Mouse (Mus musculus) heart, postnatal 0 days (tissue): Measurements from ENCODE around the gene Osbpl3.

ENCODE experiments used
- CTCF ChIP-seq: IDR thresholded peaks from 2 replicates; pipeline ENCODE4 v1.5.1; 2016; ENCODE audit warnings: antibody characterized with exemption, control low read depth, low read depth
- EP300 ChIP-seq: IDR thresholded peaks from 2 replicates; pipeline ENCODE4 v1.6.1; 2016; ENCODE audit warnings: antibody characterized with exemption, low read depth

GRCm38 (mm10) chr6:50362704-50363261, 93.2 kb downstream of the Osbpl3 start:
- TF ChIP-seq CTCF: no peak
- TF ChIP-seq EP300: no peak
